Mouse (Mus musculus) lung, adult 2 months (tissue): ENCODE measurements around the gene Wfdc17. TPM values are rescaled to one million over a fixed set of nuclear protein-coding genes. Genes with fewer than 3 reads are reported as not detected.

Experiments used
- DNase-seq: peaks from one replicate; pipeline ENCODE4 v3.0.0; 2022
- H3K4me1 ChIP-seq: fragments of 200-500 bp; 2 replicates; pipeline ENCODE4 v1.6.1; 2011; ENCODE audit warnings: low read length; ENCODE audit not compliant: control insufficient read depth, insufficient read depth
- H3K4me3 ChIP-seq: fragments of 200-500 bp; replicated peaks from 2 replicates; pipeline ENCODE3; 2011; ENCODE audit warnings: low read depth, mild to moderate bottlenecking, control low read depth, low read length; ENCODE audit errors: extremely low read depth
- CTCF ChIP-seq: fragments of 200-500 bp; IDR thresholded peaks from 2 replicates; pipeline ENCODE4 v1.5.1; 2011; ENCODE audit warnings: mild to moderate bottlenecking, low read length, control low read depth; ENCODE audit not compliant: insufficient read depth
- POLR2A ChIP-seq: fragments of 200-500 bp; IDR thresholded peaks from 2 replicates; pipeline ENCODE4 v1.6.1; 2011; ENCODE audit warnings: low read depth, mild to moderate bottlenecking, control low read depth, low read length, borderline replicate concordance; ENCODE audit errors: extremely low read depth
- WGBS: fragments of 180-500 bp; shearing (Covaris S2); methylation state at CpG from one replicate; pipeline ENCODE4 v1.1.7; 2018; 5-methylcytosine and 5-hydroxymethylcytosine counted together
- polyA plus RNA-seq: library from polyadenylated mRNA; depleted of rRNA; stranded (reverse); fragments of >200 nt; gene quantifications from 2 replicates; pipeline ENCODE4 v1.2.3, GENCODE M21; 2012; rRNA removed

Wfdc17 gene
- polyA plus RNA-seq = 5.2 and 6.0 TPM in 2 replicates

- no peak for DNase-seq
- Histone ChIP-seq H3K4me1 (no peaks in the 10 kb centered on the region), H3K4me3 (no peak within 1 kb of the TSS)
- 32% methylated on average over 1 of the region's 1 CpGs for WGBS
- TF ChIP-seq CTCF = no peak
- no peak for TF ChIP-seq POLR2A
Observed at GRCm38 (mm10) chr11:83703705-83704104, at the start of gene Wfdc17. Gene Wfdc17, plus strand, starts transcription at chr11:83703991.

- DNase-seq = no peak
- H3K4me3 ChIP-seq = no peak overlapping the region
- no peaks in the 10 kb centered on the region for H3K4me1 ChIP-seq
- 80% methylated on average over 8 of the region's 8 CpGs for WGBS
- TF ChIP-seq POLR2A (no peak), CTCF (no peak)
Observed at GRCm38 (mm10) chr11:83654606-83655005, 49.2 kb upstream of the Wfdc17 start.

- 61% methylated on average over 3 of the region's 3 CpGs for WGBS
- no peak for TF ChIP-seq POLR2A
- TF ChIP-seq CTCF = no peak
- no peak for DNase-seq
- Histone ChIP-seq H3K4me1 (no peaks in the 10 kb centered on the region), H3K4me3 (no peak overlapping the region)
Observed at GRCm38 (mm10) chr11:83657508-83657907, 46.3 kb upstream of the Wfdc17 start.

- 64% methylated on average over 6 of the region's 6 CpGs for WGBS
- no peak for TF ChIP-seq POLR2A
- no peak for TF ChIP-seq CTCF
- Histone ChIP-seq H3K4me3 (no peak overlapping the region), H3K4me1 (no peaks in the 10 kb centered on the region)
- DNase-seq = no peak
Observed at GRCm38 (mm10) chr11:83658797-83659196, 45.0 kb upstream of the Wfdc17 start.

- Histone ChIP-seq H3K4me1 (no peaks in the 10 kb centered on the region), H3K4me3 (no peak within 1 kb of the TSS)
- TF ChIP-seq POLR2A (no peak), CTCF (no peak)
- no peak for DNase-seq
- 51% methylated on average over 6 of the region's 6 CpGs for WGBS
Observed at GRCm38 (mm10) chr11:83662204-83662603, 41.6 kb upstream of the Wfdc17 start, which contains the start of gene Ccl4. Gene Ccl4, plus strand, starts transcription at chr11:83662584.

GRCm38 (mm10) chr11:83663532-83663931 lies 40.3 kb upstream of the Wfdc17 start:
- 41% methylated on average over 5 of the region's 5 CpGs for WGBS
- H3K4me1 ChIP-seq = no peaks in the 10 kb centered on the region
- H3K4me3 ChIP-seq = no peak overlapping the region
- TF ChIP-seq POLR2A (no peak), CTCF (no peak)
- DNase-seq = no peak

- no peak for DNase-seq
- Histone ChIP-seq H3K4me3 (no peak overlapping the region), H3K4me1 (no peaks in the 10 kb centered on the region)
- TF ChIP-seq POLR2A (no peak), CTCF (no peak)
Observed at GRCm38 (mm10) chr11:83671743-83672142, 32.0 kb upstream of the Wfdc17 start.

GRCm38 (mm10) chr11:83675665-83676064 lies 28.1 kb upstream of the Wfdc17 start:
- Histone ChIP-seq H3K4me1 (no peaks in the 10 kb centered on the region), H3K4me3 (no peak overlapping the region)
- no peak for TF ChIP-seq POLR2A
- TF ChIP-seq CTCF = no peak
- 82% methylated on average over 1 of the region's 1 CpGs for WGBS
- DNase-seq = no peak

GRCm38 (mm10) chr11:83689918-83690317 lies 13.9 kb upstream of the Wfdc17 start:
- no peak for TF ChIP-seq POLR2A
- TF ChIP-seq CTCF = no peak
- no peak for DNase-seq
- Histone ChIP-seq H3K4me3 (no peak overlapping the region), H3K4me1 (no peaks in the 10 kb centered on the region)
- 81% methylated on average over 1 of the region's 1 CpGs for WGBS

GRCm38 (mm10) chr11:83692008-83692407 lies 11.8 kb upstream of the Wfdc17 start:
- 56% methylated on average over 1 of the region's 1 CpGs for WGBS
- TF ChIP-seq CTCF (no peak), POLR2A (no peak)
- Histone ChIP-seq H3K4me3 (no peak overlapping the region), H3K4me1 (no peaks in the 10 kb centered on the region)
- no peak for DNase-seq

GRCm38 (mm10) chr11:83708715-83709114 lies 4.9 kb downstream of the Wfdc17 start, which contains the start of gene Wfdc18:
Gene Wfdc18, plus strand, starts transcription at chr11:83709015.
- no peaks in the 10 kb centered on the region for H3K4me1 ChIP-seq
- no peak for DNase-seq
- TF ChIP-seq CTCF (no peak), POLR2A (no peak)
- H3K4me3 ChIP-seq = no peak within 1 kb of the TSS
- 68% methylated on average over 4 of the region's 4 CpGs for WGBS
